Mouse (Mus musculus): ENCODE data around the gene Tmem119. TPM values are rescaled to one million over a fixed set of nuclear protein-coding genes. Genes with fewer than 3 reads are reported as not detected.

Tmem119 gene
- total and polyA plus RNA-seq, 2 experiments from 2014 or later, result 5.9 to 8.2 TPM

DNA sequence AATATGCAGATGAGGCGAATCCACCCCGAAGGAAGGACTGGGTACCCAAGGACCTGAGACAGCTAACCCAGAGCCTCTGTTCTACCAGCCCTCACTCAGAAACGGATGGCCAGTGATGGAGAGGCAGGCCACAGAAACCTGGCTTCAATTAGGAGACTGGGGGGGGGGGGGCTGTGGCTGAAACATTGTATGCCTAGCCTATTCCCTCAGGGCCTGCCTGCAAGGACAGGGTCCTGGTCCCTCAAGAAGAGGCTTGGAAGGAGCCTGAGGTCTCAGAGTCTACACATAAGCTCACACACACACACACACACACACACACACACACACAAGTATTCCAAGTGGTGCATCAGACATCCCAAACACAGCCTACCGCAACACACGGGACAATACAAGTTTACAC, 625 bp downstream of the Tmem119 start:
- Histone ChIP-seq H3K27ac (ENCODE audit: low read depth, low read length) (no peak overlapping the region), H3K4me1 (ENCODE audit: insufficient read depth) (no peaks in the 10 kb centered on the region), H3K36me3 (ENCODE audit: insufficient read depth) (no peaks in the 10 kb centered on the region), H3K4me2 (ENCODE audit: low read depth) (no peak overlapping the region), H3K9me3 (ENCODE audit: low read length) (no peaks in the 10 kb centered on the region), H3K27me3 (ENCODE audit: insufficient read depth, low read length) (no peaks in the 10 kb centered on the region), H3K4me3 (ENCODE audit: low read depth, low read length) (no peak overlapping the region), H3K9ac (no peak overlapping the region)
- no peak for DNase-seq
- no peak for TF ChIP-seq CTCF (IDR thresholded peaks at IDR 0.05; ENCODE audit: low read depth)
- ATAC-seq, result no peak
- 42% methylated on average over 5 of the region's 5 CpGs for WGBS

DNA sequence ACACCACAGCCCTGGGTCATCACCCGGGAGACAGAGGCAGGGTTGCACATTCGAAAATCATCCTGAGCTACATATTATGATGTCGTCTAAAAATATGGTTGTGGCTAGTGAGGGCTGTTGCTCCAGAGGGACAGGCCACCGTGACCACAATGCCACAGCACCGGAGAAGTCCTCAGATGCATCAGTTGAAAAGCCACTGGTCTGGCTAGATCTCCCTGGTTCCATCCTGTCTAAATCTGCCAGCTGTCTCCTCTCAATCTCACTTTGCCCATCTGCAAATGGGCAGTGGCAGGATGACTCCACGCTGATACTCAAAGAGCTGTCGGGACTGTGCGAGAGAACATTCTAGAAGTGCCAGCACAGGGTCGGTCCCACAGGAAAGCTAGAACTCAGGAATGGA, 1.8 kb downstream of the Tmem119 start:
- 90% methylated on average over 9 of the region's 9 CpGs for WGBS
- ATAC-seq (no peak), DNase-seq (no peak)

DNA sequence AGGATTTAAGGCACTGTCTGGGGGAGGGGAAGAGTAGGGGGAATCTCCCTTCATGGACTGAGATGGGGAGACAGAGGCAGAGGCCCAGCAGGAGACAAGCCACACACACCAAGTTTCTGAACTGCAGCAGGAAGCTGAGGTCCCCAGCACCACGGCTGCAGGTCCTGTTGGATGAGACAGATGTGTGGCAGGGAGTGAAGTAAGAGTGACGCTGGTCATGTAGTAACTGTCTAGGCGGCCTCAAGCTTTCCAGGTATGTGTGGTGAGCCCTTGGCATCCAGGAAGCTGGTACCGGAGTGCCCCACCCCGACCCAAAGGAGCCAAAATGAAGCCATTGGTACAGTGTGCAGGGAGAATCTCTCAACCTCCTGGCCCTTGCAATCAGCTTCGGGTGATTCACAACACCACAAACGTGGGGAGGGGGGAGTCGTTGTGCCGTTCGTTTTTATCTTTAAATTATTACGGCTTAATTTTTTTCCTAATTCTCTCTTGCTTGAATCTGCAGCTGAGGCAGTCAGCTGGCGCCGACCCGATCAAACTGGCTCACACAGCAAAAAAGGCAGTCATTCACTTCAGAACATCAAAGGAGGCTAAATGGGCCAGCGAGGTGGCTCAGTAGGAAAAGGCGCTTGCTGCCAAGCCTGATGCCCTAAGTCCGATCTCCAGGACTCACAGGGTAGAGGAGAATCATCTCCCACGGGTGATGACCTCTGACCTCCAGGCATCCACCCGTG, 3.0 kb downstream of the Tmem119 start:
- WGBS, result 15% methylated on average over 19 of the region's 19 CpGs
- no peak overlapping the region for H3K4me3 ChIP-seq (ENCODE audit: low read depth, low read length)

More for the DNA sequence above, 1.8 kb downstream of the Tmem119 start:
- no peak overlapping the region for H3K27ac ChIP-seq (ENCODE audit: low read depth, low read length)
- no peaks in the 10 kb centered on the region for H3K27me3 ChIP-seq (ENCODE audit: insufficient read depth, low read length)
- H3K4me2 ChIP-seq (ENCODE audit: low read depth), result no peak overlapping the region
- H3K4me3 ChIP-seq (ENCODE audit: low read depth, low read length), result no peak overlapping the region
- H3K4me1 ChIP-seq (ENCODE audit: insufficient read depth), result no peaks in the 10 kb centered on the region
- TF ChIP-seq CTCF (IDR thresholded peaks at IDR 0.05; ENCODE audit: low read depth), result no peak
- H3K9me3 ChIP-seq (ENCODE audit: low read length), result no peaks in the 10 kb centered on the region
- H3K9ac ChIP-seq, result no peak overlapping the region
- no peaks in the 10 kb centered on the region for H3K36me3 ChIP-seq (ENCODE audit: insufficient read depth)

DNA sequence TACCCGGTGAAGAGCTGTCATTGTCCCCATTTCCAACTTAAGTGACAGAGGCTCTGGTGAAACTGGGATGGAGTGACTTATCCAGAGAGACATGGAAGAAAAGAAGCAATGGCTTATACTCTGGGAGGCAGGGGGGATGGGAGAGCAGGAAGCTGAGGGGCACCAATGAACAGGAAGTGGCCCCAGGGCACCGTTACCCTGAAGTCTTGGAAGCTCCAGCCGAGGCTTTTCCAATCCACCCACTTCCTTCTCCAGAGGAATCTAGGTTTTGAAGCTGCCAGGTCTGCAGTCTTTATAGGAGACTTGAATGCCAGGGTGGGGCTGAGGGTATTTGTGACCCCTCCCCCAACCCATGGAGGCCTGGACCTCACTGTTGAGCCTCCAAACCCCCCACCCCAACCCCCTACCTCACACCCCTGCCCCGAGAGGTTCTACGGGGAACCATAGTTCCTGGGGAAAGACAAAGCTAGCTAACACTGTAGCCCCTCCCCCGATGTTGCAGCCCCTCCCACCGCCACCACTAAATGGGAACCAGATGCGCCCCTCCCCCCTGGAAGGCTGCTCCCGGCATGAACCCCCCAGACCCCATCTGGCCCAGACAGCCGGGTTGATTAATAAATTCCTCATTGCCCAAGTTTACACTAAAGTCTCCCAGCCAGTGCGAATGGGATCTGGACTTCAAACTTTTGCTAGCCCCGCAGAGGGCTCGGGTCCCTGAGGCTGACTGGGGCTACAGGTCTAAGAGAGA, 3.7 kb downstream of the Tmem119 start:
- WGBS, result 9% methylated on average over 13 of the region's 13 CpGs
- ATAC-seq (no peak), DNase-seq (no peak)
- Histone ChIP-seq H3K36me3 (ENCODE audit: insufficient read depth) (no peaks in the 10 kb centered on the region), H3K4me3 (ENCODE audit: low read depth, low read length) (no peak overlapping the region), H3K27me3 (ENCODE audit: insufficient read depth, low read length) (no peaks in the 10 kb centered on the region), H3K4me1 (ENCODE audit: insufficient read depth) (no peaks in the 10 kb centered on the region), H3K9ac (no peak overlapping the region), H3K27ac (ENCODE audit: low read depth, low read length) (no peak overlapping the region), H3K4me2 (ENCODE audit: low read depth) (no peak overlapping the region), H3K9me3 (ENCODE audit: low read length) (no peaks in the 10 kb centered on the region)
- TF ChIP-seq CTCF (IDR thresholded peaks at IDR 0.05; ENCODE audit: low read depth), result no peak

More for the DNA sequence above, 3.0 kb downstream of the Tmem119 start:
- Histone ChIP-seq H3K9ac (no peak overlapping the region), H3K4me2 (ENCODE audit: low read depth) (no peak overlapping the region), H3K4me1 (ENCODE audit: insufficient read depth) (no peaks in the 10 kb centered on the region), H3K27me3 (ENCODE audit: insufficient read depth, low read length) (no peaks in the 10 kb centered on the region), H3K9me3 (ENCODE audit: low read length) (no peaks in the 10 kb centered on the region), H3K36me3 (ENCODE audit: insufficient read depth) (no peaks in the 10 kb centered on the region), H3K27ac (ENCODE audit: low read depth, low read length) (no peak overlapping the region)
- DNase-seq (no peak), ATAC-seq (no peak)
- no peak for TF ChIP-seq CTCF (IDR thresholded peaks at IDR 0.05; ENCODE audit: low read depth)

DNA sequence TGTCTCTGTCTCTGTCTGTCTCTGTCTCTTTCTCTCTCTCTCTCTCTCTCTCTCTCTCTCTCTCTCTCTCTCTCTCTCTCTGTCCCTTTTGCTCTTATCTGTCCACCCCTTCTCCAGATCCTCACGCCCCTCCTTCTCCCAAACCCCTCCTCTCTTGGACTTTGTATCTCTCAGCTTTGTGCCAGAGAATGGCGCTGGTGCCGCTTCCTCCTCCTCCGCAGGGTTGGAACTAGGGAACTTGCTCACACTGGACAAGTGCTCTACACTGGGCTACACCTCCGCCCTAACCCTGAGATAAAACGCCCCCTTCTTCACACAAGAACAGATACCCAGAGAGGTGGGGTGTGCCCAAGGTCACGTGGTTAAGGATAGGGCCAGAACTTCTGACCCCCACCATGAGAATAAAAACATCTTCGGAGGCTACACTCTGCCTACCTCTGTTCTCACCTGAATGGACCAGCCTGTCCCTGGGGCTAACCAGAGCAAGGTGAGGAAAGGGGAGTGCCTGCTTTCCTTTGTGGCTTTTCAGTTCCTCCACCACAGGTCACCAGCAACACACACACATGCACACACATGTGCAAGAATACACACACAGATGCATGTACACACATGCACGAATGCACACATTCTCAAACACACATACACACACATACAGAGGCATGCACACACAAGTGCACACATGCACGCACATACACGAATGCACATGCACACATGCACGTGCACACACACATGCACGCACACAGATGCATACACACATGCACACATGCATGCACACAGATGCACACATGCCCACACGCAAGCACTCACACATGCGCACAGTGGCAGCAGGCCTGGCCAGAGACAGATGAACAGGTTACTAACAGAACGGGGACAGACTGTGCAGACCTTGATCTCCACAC, 8.9 kb downstream of the Tmem119 start:
- Histone ChIP-seq H3K27me3 (ENCODE audit: insufficient read depth, low read length) (no peaks in the 10 kb centered on the region), H3K9ac (no peak overlapping the region), H3K9me3 (ENCODE audit: low read length) (no peaks in the 10 kb centered on the region), H3K36me3 (ENCODE audit: insufficient read depth) (no peaks in the 10 kb centered on the region), H3K4me1 (ENCODE audit: insufficient read depth) (no peaks in the 10 kb centered on the region), H3K4me2 (ENCODE audit: low read depth) (no peak overlapping the region), H3K27ac (ENCODE audit: low read depth, low read length) (no peak overlapping the region), H3K4me3 (ENCODE audit: low read depth, low read length) (no peak overlapping the region)
- DNase-seq (no peak), ATAC-seq (no peak)
- WGBS, result 84% methylated on average over 16 of the region's 16 CpGs
- TF ChIP-seq CTCF (IDR thresholded peaks at IDR 0.05; ENCODE audit: low read depth), result no peak

DNA sequence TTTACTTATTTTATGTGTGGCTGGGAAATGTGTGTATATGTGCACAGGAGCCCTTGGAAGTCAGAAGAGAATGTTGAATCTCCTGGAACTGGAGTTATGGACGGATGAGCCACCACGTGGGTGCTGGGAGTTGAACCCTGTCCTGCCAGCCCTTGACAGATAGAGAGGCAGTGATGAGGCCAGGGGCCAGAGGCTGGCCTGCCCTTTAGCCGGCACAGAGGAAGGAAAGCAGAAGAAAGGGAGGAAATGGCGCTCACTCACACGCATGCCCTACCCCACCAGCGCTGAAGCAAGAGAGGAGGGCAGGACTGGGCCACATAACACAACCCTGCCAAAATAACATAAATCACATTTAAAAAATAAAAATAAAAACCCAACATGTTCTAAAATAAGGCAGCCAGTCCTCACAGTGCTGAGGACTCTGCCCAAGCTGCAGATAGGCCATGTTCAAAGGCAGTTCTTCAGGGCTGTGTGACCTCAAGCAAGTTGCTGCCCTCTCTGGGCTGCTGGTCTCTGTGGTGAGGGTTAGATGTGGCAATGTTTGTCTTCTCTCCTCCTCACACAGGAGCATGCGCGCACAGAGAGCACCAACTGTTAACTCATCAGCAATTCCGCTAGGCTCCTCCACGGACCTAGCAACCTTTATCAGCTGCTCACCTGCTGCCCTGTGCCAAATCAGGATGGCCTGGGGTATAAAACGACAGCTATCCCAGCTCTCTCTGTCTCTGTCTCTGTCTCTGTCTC, 9.7 kb downstream of the Tmem119 start:
- Histone ChIP-seq H3K4me1 (ENCODE audit: insufficient read depth) (no peaks in the 10 kb centered on the region), H3K9me3 (ENCODE audit: low read length) (no peaks in the 10 kb centered on the region), H3K36me3 (ENCODE audit: insufficient read depth) (no peaks in the 10 kb centered on the region), H3K27ac (ENCODE audit: low read depth, low read length) (no peak overlapping the region), H3K4me2 (ENCODE audit: low read depth) (no peak overlapping the region), H3K27me3 (ENCODE audit: insufficient read depth, low read length) (no peaks in the 10 kb centered on the region), H3K4me3 (ENCODE audit: low read depth, low read length) (no peak overlapping the region), H3K9ac (no peak overlapping the region)
- no peak for TF ChIP-seq CTCF (IDR thresholded peaks at IDR 0.05; ENCODE audit: low read depth)
- ATAC-seq, result no peak
- 83% methylated on average over 11 of the region's 11 CpGs for WGBS
- no peak for DNase-seq
